Mouse (Mus musculus) spleen, adult 2 months (tissue): ENCODE measurements around the gene Tkt. TPM values are rescaled to one million over a fixed set of nuclear protein-coding genes. Genes with fewer than 3 reads are reported as not detected.

Experiments used
- DNase-seq, 2 experiments: peaks; one replicate each; pipeline versions ENCODE4 v3.0.0 to v3.0.0-alpha.2; 2012 to 2021; ENCODE audit warnings: low spot score in 2 of 2, low read depth in 1 of 2
- H3K27ac ChIP-seq: fragments of 200-500 bp; 2 replicates; pipeline ENCODE4 v1.5.1; 2012; ENCODE audit warnings: low read length, inconsistent platforms; ENCODE audit not compliant: insufficient read depth
- H3K27me3 ChIP-seq: fragments of 200-500 bp; 2 replicates; pipeline ENCODE4 v1.6.1; 2012; ENCODE audit warnings: mild to moderate bottlenecking, moderate library complexity, low read length, inconsistent platforms; ENCODE audit not compliant: control insufficient read depth, insufficient read depth
- H3K36me3 ChIP-seq: fragments of 200-500 bp; 2 replicates; pipeline ENCODE4 v1.6.1; 2012; ENCODE audit warnings: mild to moderate bottlenecking, low read length, inconsistent platforms; ENCODE audit not compliant: control insufficient read depth, insufficient read depth
- H3K4me1 ChIP-seq: fragments of 200-500 bp; 2 replicates; pipeline ENCODE4 v1.6.1; 2011; ENCODE audit warnings: inconsistent platforms; ENCODE audit not compliant: control insufficient read depth, insufficient read depth, insufficient read length
- H3K4me3 ChIP-seq: fragments of 200-500 bp; 2 replicates; pipeline ENCODE4 v1.5.1; 2011; ENCODE audit warnings: mild to moderate bottlenecking, inconsistent platforms; ENCODE audit not compliant: insufficient read depth, insufficient read length; ENCODE audit errors: extremely low read depth
- CTCF ChIP-seq: fragments of 200-500 bp; IDR thresholded peaks from 2 replicates; pipeline ENCODE4 v1.5.1; 2011; ENCODE audit warnings: mild to moderate bottlenecking, inconsistent platforms; ENCODE audit not compliant: insufficient read depth, insufficient read length, insufficient replicate concordance; ENCODE audit errors: extremely low read depth
- POLR2A ChIP-seq: fragments of 200-500 bp; IDR thresholded peaks from 2 replicates; pipeline ENCODE4 v1.6.1; 2011; ENCODE audit warnings: low read depth, low read length, inconsistent platforms
- WGBS: fragments of 180-500 bp; shearing (Covaris S2); methylation state at CpG from one replicate; pipeline ENCODE4 v1.1.7; 2018; 5-methylcytosine and 5-hydroxymethylcytosine counted together
- polyA plus RNA-seq: library from polyadenylated mRNA; depleted of rRNA; stranded (reverse); fragments of >200 nt; gene quantifications from 2 replicates; pipeline ENCODE4 v1.2.3, GENCODE M21; 2012

Tkt gene
- polyA plus RNA-seq, 1 experiment: 149 TPM

GRCm38 (mm10) chr14:30523356-30523755 lies 24.8 kb upstream of the Tkt start:
- Histone ChIP-seq H3K27ac (no peak overlapping the region), H3K4me3 (no peak overlapping the region), H3K27me3 (no peaks in the 10 kb centered on the region), H3K36me3 (peaks cover 63% of the 10 kb centered on the region), H3K4me1 (no peaks in the 10 kb centered on the region)
- 94% methylated on average over 6 of the region's 6 CpGs for WGBS
- DNase-seq: no peak
- no peak for TF ChIP-seq CTCF
- no peak for TF ChIP-seq POLR2A

- Histone ChIP-seq H3K27ac (no peak overlapping the region), H3K4me3 (no peak overlapping the region), H3K36me3 (peaks cover 26% of the 10 kb centered on the region), H3K27me3 (no peaks in the 10 kb centered on the region), H3K4me1 (no peaks in the 10 kb centered on the region)
- WGBS: 93% methylated on average over 10 of the region's 10 CpGs
- DNase-seq: no peak
- TF ChIP-seq POLR2A: no peak
- no peak for TF ChIP-seq CTCF
These were observed 19.8 kb upstream of the Tkt start for GRCm38 (mm10) chr14:30528392-30528791.

- no peak overlapping the region for H3K27ac ChIP-seq
- H3K4me1 ChIP-seq: no peaks in the 10 kb centered on the region
- WGBS: 86% methylated on average over 5 of the region's 5 CpGs
- TF ChIP-seq CTCF: no peak
- TF ChIP-seq POLR2A: no peak
- no peak for DNase-seq
- no peak overlapping the region for H3K4me3 ChIP-seq
- peaks cover 21% of the 10 kb centered on the region for H3K36me3 ChIP-seq
- no peaks in the 10 kb centered on the region for H3K27me3 ChIP-seq
These were observed 19.2 kb upstream of the Tkt start for GRCm38 (mm10) chr14:30528961-30529360.

GRCm38 (mm10) chr14:30529454-30529853 lies 18.7 kb upstream of the Tkt start:
- Histone ChIP-seq H3K27ac (no peak overlapping the region), H3K4me3 (no peak overlapping the region), H3K4me1 (no peaks in the 10 kb centered on the region), H3K36me3 (peaks cover 17% of the 10 kb centered on the region), H3K27me3 (no peaks in the 10 kb centered on the region)
- WGBS: 84% methylated on average over 12 of the region's 12 CpGs
- no peak for DNase-seq
- no peak for TF ChIP-seq CTCF
- TF ChIP-seq POLR2A: no peak

- Histone ChIP-seq H3K4me3 (no peak overlapping the region), H3K27me3 (no peaks in the 10 kb centered on the region), H3K27ac (no peak overlapping the region), H3K4me1 (no peaks in the 10 kb centered on the region), H3K36me3 (peaks cover 9% of the 10 kb centered on the region; the same call in 1 of the 2 replicates)
- DNase-seq: no peak
- WGBS: 83% methylated on average over 8 of the region's 8 CpGs
- TF ChIP-seq CTCF (no peak), POLR2A (no peak)
These were observed 17.4 kb upstream of the Tkt start for GRCm38 (mm10) chr14:30530726-30531269.

GRCm38 (mm10) chr14:30531431-30531830 lies 16.7 kb upstream of the Tkt start:
- WGBS: 84% methylated on average over 5 of the region's 5 CpGs
- Histone ChIP-seq H3K4me3 (no peak overlapping the region), H3K27ac (no peak overlapping the region), H3K27me3 (no peaks in the 10 kb centered on the region), H3K4me1 (no peaks in the 10 kb centered on the region), H3K36me3 (peaks cover 7% of the 10 kb centered on the region; the same call in 1 of the 2 replicates)
- DNase-seq: no peak
- TF ChIP-seq CTCF (no peak), POLR2A (no peak)

GRCm38 (mm10) chr14:30531896-30532295 lies 16.3 kb upstream of the Tkt start:
- Histone ChIP-seq H3K27me3 (no peaks in the 10 kb centered on the region), H3K27ac (no peak overlapping the region), H3K4me1 (no peaks in the 10 kb centered on the region), H3K4me3 (no peak overlapping the region), H3K36me3 (peaks cover 6% of the 10 kb centered on the region; the same call in 1 of the 2 replicates)
- DNase-seq: no peak
- 88% methylated on average over 6 of the region's 6 CpGs for WGBS
- no peak for TF ChIP-seq CTCF
- no peak for TF ChIP-seq POLR2A
